Mouse (Mus musculus) testis, adult 2 months (tissue): ENCODE measurements at regions not wholly inside any gene's neighbourhood (a gene's known extent, or its start where the extent isn't known, plus 50 kb on each side); places are given as distances from the start of the nearest gene placed in this dataset.

Source experiments
- CTCF ChIP-seq: fragments of 200-500 bp; IDR thresholded peaks from 2 replicates; pipeline ENCODE4 v1.5.1; 2012; ENCODE audit warnings: low read depth, mild to moderate bottlenecking, inconsistent platforms, low read length, moderate library complexity; ENCODE audit not compliant: control insufficient read depth, insufficient read depth, insufficient replicate concordance
- POLR2A ChIP-seq: fragments of 200-500 bp; IDR thresholded peaks from 2 replicates; pipeline ENCODE4 v1.6.1; 2012; ENCODE audit warnings: low read depth, mild to moderate bottlenecking, inconsistent platforms, low read length, moderate library complexity; ENCODE audit not compliant: control insufficient read depth

- TF ChIP-seq CTCF (no peak), POLR2A (no peak)
Observed at GRCm38 (mm10) chr16:55503273-55503672, 205.5 kb upstream of the Zpld1 start.
